Comparison of ENCODE assay signal across 9 mouse cellular contexts in genomic region chr17:47409897-47410861, GRCm38 (mm10). TPM values are rescaled to one million over a fixed set of nuclear protein-coding genes. Genes with fewer than 3 reads are reported as not detected.
A peak's percentile ranks its signal among the peaks of the same experiment; 100 is the strongest.
DNase-seq lines count a peak whose midpoint lies in the region; ATAC-seq and TF ChIP-seq lines count a peak whose summit lies in the region.
"Not testable (repeated sequence)": the region's sequence is repeated elsewhere in the genome, so short reads cannot be mapped to it uniquely, and the experiment has no call there.
"Had no signal": no experiment of that assay in that cellular context is flagged by ENCODE, and none has a peak within 500 bp of the region (broad histone marks: within the 10 kb centered on the region; RNA-seq: fewer than 3 reads in every experiment).

No protein-coding gene starts in this region.

- peak overlapping the region; percentile 51 for H3K9ac ChIP-seq in embryonic facial prominence, embryonic 11.5 days (replicated peaks; ENCODE audit: low read length)
- H3K9ac ChIP-seq in hindbrain, embryonic 14.5 days = peak overlapping the region; percentile 39
- not testable (repeated sequence) for H3K9ac ChIP-seq in lung, embryonic 15.5 days
- H3K9ac ChIP-seq in neural tube, embryonic 13.5 days = peak overlapping the region; percentile 43

- peak overlapping the region; percentile 33 for H3K4me3 ChIP-seq in bone marrow macrophage, adult 2 months (ENCODE audit: insufficient read depth, low read length)
- H3K4me3 ChIP-seq in embryonic facial prominence, embryonic 11.5 days (ENCODE audit: low read depth, low read length) = peak overlapping the region; percentile 27
- H3K4me3 ChIP-seq in hindbrain, embryonic 14.5 days (replicated peaks; ENCODE audit: low read length) = peak overlapping the region; percentile 32
- peak overlapping the region; percentile 35 for H3K4me3 ChIP-seq in lung, embryonic 15.5 days
- H3K4me3 ChIP-seq in neural tube, embryonic 13.5 days = peak overlapping the region; percentile 36

- not testable (repeated sequence) for H3K36me3 ChIP-seq in embryonic facial prominence, embryonic 11.5 days (replicated peaks; ENCODE audit: control insufficient read depth, insufficient read depth, low read depth, low read length); hindbrain, embryonic 14.5 days (replicated peaks; ENCODE audit: control insufficient read depth, insufficient read depth); lung, embryonic 15.5 days; neural tube, embryonic 13.5 days

- peak; percentile 15 for DNase-seq in embryonic facial prominence, embryonic 11.5 days (ENCODE audit: low spot score)
- DNase-seq in hindbrain, embryonic 14.5 days (ENCODE audit: low spot score) = peak; percentile 41
- peak; percentile 36 to 39 for DNase-seq in layer of hippocampus, postnatal 10 days (ENCODE audit: low spot score in 2 of 2)
- DNase-seq in thymus, postnatal 25 days = peak; percentile 33

- ATAC-seq in embryonic facial prominence, embryonic 11.5 days (replicated peaks; ENCODE audit: insufficient number of reproducible peaks, low FRiP score, low TSS enrichment, low read depth) = peak; percentile 63; the same call in 1 of the 2 replicates
- ATAC-seq in granulocyte monocyte progenitor cell, adult 5-6 weeks (replicated peaks; ENCODE audit: poor library complexity, severe bottlenecking) = peak; percentile 39
- ATAC-seq in hindbrain, embryonic 14.5 days (ENCODE audit: low FRiP score) = peak; percentile 55; the same call in 1 of the 2 replicates
- not testable (repeated sequence) for ATAC-seq in lung, embryonic 15.5 days (ENCODE audit: borderline replicate concordance, extremely low read depth, low FRiP score, low TSS enrichment)
- ATAC-seq in neural tube, embryonic 13.5 days (ENCODE audit: low read depth) = peak; percentile 47

- not testable (repeated sequence) for H3K27me3 ChIP-seq in embryonic facial prominence, embryonic 11.5 days (ENCODE audit: control insufficient read depth, insufficient read depth, low read length)
- peaks cover 36% of the 10 kb centered on the region for H3K27me3 ChIP-seq in hindbrain, embryonic 14.5 days (ENCODE audit: control insufficient read depth, insufficient read depth, low read length)
- H3K27me3 ChIP-seq in lung, embryonic 15.5 days = peaks cover 31% of the 10 kb centered on the region
- peaks cover 59% of the 10 kb centered on the region for H3K27me3 ChIP-seq in neural tube, embryonic 13.5 days

- not testable (repeated sequence) for H3K9me3 ChIP-seq in embryonic facial prominence, embryonic 11.5 days (replicated peaks; ENCODE audit: control insufficient read depth, low read length); hindbrain, embryonic 14.5 days (ENCODE audit: control insufficient read depth, low read length); lung, embryonic 15.5 days; neural tube, embryonic 13.5 days

- WGBS in embryonic facial prominence, embryonic 11.5 days = 3% methylated on average over 71 of the region's 74 CpGs
- WGBS in hindbrain, embryonic 14.5 days = 4% methylated on average over 74 of the region's 74 CpGs
- 3% methylated on average over 74 of the region's 74 CpGs for WGBS in lung, embryonic 15.5 days
- 4% methylated on average over 74 of the region's 74 CpGs for WGBS in neural tube, embryonic 13.5 days

- not testable (repeated sequence) for TF ChIP-seq POLR2A in bone marrow macrophage, adult 2 months (IDR thresholded peaks at IDR 0.05; ENCODE audit: borderline replicate concordance, low read depth, low read length)

- not testable (repeated sequence) for TF ChIP-seq CTCF in bone marrow macrophage, adult 2 months (IDR thresholded peaks at IDR 0.05; ENCODE audit: low read depth, low read length)

- not testable (repeated sequence) for H3K27ac ChIP-seq in bone marrow macrophage, adult 2 months (ENCODE audit: insufficient read depth, low read depth, low read length); embryonic facial prominence, embryonic 11.5 days (replicated peaks; ENCODE audit: low read depth, low read length); hindbrain, embryonic 14.5 days; lung, embryonic 15.5 days; neural tube, embryonic 13.5 days (replicated peaks)

- peak overlapping the region; percentile 67 for H3K4me2 ChIP-seq in embryonic facial prominence, embryonic 11.5 days (ENCODE audit: low read depth, low read length)
- H3K4me2 ChIP-seq in hindbrain, embryonic 14.5 days (replicated peaks) = peak overlapping the region; percentile 62
- peak overlapping the region; percentile 68 for H3K4me2 ChIP-seq in lung, embryonic 15.5 days
- peak overlapping the region; percentile 58 for H3K4me2 ChIP-seq in neural tube, embryonic 13.5 days

- H3K4me1 ChIP-seq in bone marrow macrophage, adult 2 months (ENCODE audit: control insufficient read depth, insufficient read depth, low read length); embryonic facial prominence, embryonic 11.5 days (ENCODE audit: control insufficient read depth, insufficient read depth, low read length); hindbrain, embryonic 14.5 days (replicated peaks; ENCODE audit: control insufficient read depth, insufficient read depth, low read length); lung, embryonic 15.5 days; neural tube, embryonic 13.5 days (replicated peaks): not testable (repeated sequence)

RNA-seq across cellular contexts. Expression of gene Guca1a, which starts 9.8 kb away (rescaled TPM):
- polyA plus RNA-seq in bone marrow macrophage, adult 2 months (2012; ENCODE audit: insufficient read depth, insufficient read length, missing spikeins) = 20.0 and 22.0 TPM in 2 replicates
- 0.83 and 0.84 TPM in 2 replicates for polyA plus RNA-seq in embryonic facial prominence, embryonic 11.5 days (2014; fragmentation: Nextera tagmentation; extraction: Ambion mirVana)
- total RNA-seq in granulocyte monocyte progenitor cell, adult 5-6 weeks (2014; fragmentation: Nextera tagmentation) = 5.3 and 6.4 TPM in 2 replicates
- 6.3 and 6.7 TPM in 2 replicates for total RNA-seq in granulocyte monocyte progenitor cell, adult 5-6 weeks (2017)
- 0.31 and 0.40 TPM in 2 replicates for polyA plus RNA-seq in hindbrain, embryonic 14.5 days (2014; fragmentation: Nextera tagmentation; extraction: Ambion mirVana)
- total RNA-seq in layer of hippocampus, postnatal 10 days (2021) = 1 to 10 TPM in 1 of 2 experiments, not detected in 1; 1.2 TPM
- 1.7 and 2.0 TPM in 2 replicates for polyA plus RNA-seq in lung, embryonic 15.5 days (2015; fragmentation: Nextera tagmentation; extraction: Ambion mirVana)
- polyA plus RNA-seq in neural tube, embryonic 13.5 days (2015; fragmentation: Nextera tagmentation; extraction: Ambion mirVana) = 0.46 and 1.1 TPM in 2 replicates

RNA-seq across cellular contexts. Expression of gene Guca1b, which starts 25.0 kb away (rescaled TPM):
- 0.99 TPM in 2 replicates for polyA plus RNA-seq in bone marrow macrophage, adult 2 months (2012; ENCODE audit: insufficient read depth, insufficient read length, missing spikeins)
- 0.41 and 1.6 TPM in 2 replicates for polyA plus RNA-seq in embryonic facial prominence, embryonic 11.5 days (2014; fragmentation: Nextera tagmentation; extraction: Ambion mirVana)
- 0.47 and 0.80 TPM in 2 replicates for total RNA-seq in granulocyte monocyte progenitor cell, adult 5-6 weeks (2014; fragmentation: Nextera tagmentation)
- 0.43 TPM in 1 of 2 replicates, not detected in the other for total RNA-seq in granulocyte monocyte progenitor cell, adult 5-6 weeks (2017)
- polyA plus RNA-seq in hindbrain, embryonic 14.5 days (2014; fragmentation: Nextera tagmentation; extraction: Ambion mirVana) = 0.25 and 0.46 TPM in 2 replicates
- total RNA-seq in layer of hippocampus, postnatal 10 days (2021) = under 1 TPM; 0.40 to 0.43 TPM
- 0.47 and 0.87 TPM in 2 replicates for polyA plus RNA-seq in lung, embryonic 15.5 days (2015; fragmentation: Nextera tagmentation; extraction: Ambion mirVana)
- 1.1 TPM in 2 replicates for polyA plus RNA-seq in neural tube, embryonic 13.5 days (2015; fragmentation: Nextera tagmentation; extraction: Ambion mirVana)

RNA-seq across cellular contexts. Expression of gene AI661453, which starts 26.2 kb away (rescaled TPM):
- polyA plus RNA-seq in bone marrow macrophage, adult 2 months (2012; ENCODE audit: insufficient read depth, insufficient read length, missing spikeins) = 2.8 and 3.0 TPM in 2 replicates
- polyA plus RNA-seq in embryonic facial prominence, embryonic 11.5 days (2014; fragmentation: Nextera tagmentation; extraction: Ambion mirVana) = 0.43 and 0.93 TPM in 2 replicates
- total RNA-seq in granulocyte monocyte progenitor cell, adult 5-6 weeks (2014; fragmentation: Nextera tagmentation) = 1.8 and 4.3 TPM in 2 replicates
- 0.34 and 0.62 TPM in 2 replicates for total RNA-seq in granulocyte monocyte progenitor cell, adult 5-6 weeks (2017)
- polyA plus RNA-seq in hindbrain, embryonic 14.5 days (2014; fragmentation: Nextera tagmentation; extraction: Ambion mirVana) = 0.23 and 0.31 TPM in 2 replicates
- total RNA-seq in layer of hippocampus, postnatal 10 days (2021) = under 1 TPM; 0.23 to 0.38 TPM
- polyA plus RNA-seq in lung, embryonic 15.5 days (2015; fragmentation: Nextera tagmentation; extraction: Ambion mirVana) = 2.0 and 2.4 TPM in 2 replicates
- polyA plus RNA-seq in neural tube, embryonic 13.5 days (2015; fragmentation: Nextera tagmentation; extraction: Ambion mirVana) = 0.20 and 0.39 TPM in 2 replicates

RNA-seq across cellular contexts. Expression of gene 1700001C19Rik, which starts 27.0 kb away (rescaled TPM):
- polyA plus RNA-seq in bone marrow macrophage, adult 2 months (2012; ENCODE audit: insufficient read depth, insufficient read length, missing spikeins) = 0.34 and 0.67 TPM in 2 replicates
- 0.25 and 0.66 TPM in 2 replicates for polyA plus RNA-seq in embryonic facial prominence, embryonic 11.5 days (2014; fragmentation: Nextera tagmentation; extraction: Ambion mirVana)
- total RNA-seq in granulocyte monocyte progenitor cell, adult 5-6 weeks (2014; fragmentation: Nextera tagmentation) = not detected in 2 replicates
- total RNA-seq in granulocyte monocyte progenitor cell, adult 5-6 weeks (2017) = 1.9 TPM in 1 of 2 replicates, not detected in the other
- polyA plus RNA-seq in hindbrain, embryonic 14.5 days (2014; fragmentation: Nextera tagmentation; extraction: Ambion mirVana) = 0.37 and 0.47 TPM in 2 replicates
- total RNA-seq in layer of hippocampus, postnatal 10 days (2021) = under 1 TPM in 1 of 2 experiments, not detected in 1; 0.94 TPM
- polyA plus RNA-seq in lung, embryonic 15.5 days (2015; fragmentation: Nextera tagmentation; extraction: Ambion mirVana) = 0.14 and 0.45 TPM in 2 replicates
- 0.66 TPM in 1 of 2 replicates, not detected in the other for polyA plus RNA-seq in neural tube, embryonic 13.5 days (2015; fragmentation: Nextera tagmentation; extraction: Ambion mirVana)
- total RNA-seq: gastrocnemius, postnatal 14 days had no signal

RNA-seq across cellular contexts. Expression of gene Mrps10, which starts 41.5 kb away (rescaled TPM):
- polyA plus RNA-seq in bone marrow macrophage, adult 2 months (2012; ENCODE audit: insufficient read depth, insufficient read length, missing spikeins) = 20.5 and 22.7 TPM in 2 replicates
- polyA plus RNA-seq in embryonic facial prominence, embryonic 11.5 days (2014; fragmentation: Nextera tagmentation; extraction: Ambion mirVana) = 74.1 and 75.2 TPM in 2 replicates
- total RNA-seq in granulocyte monocyte progenitor cell, adult 5-6 weeks (2014; fragmentation: Nextera tagmentation) = 65.1 and 68.0 TPM in 2 replicates
- total RNA-seq in granulocyte monocyte progenitor cell, adult 5-6 weeks (2017) = 65.8 and 70.8 TPM in 2 replicates
- polyA plus RNA-seq in hindbrain, embryonic 14.5 days (2014; fragmentation: Nextera tagmentation; extraction: Ambion mirVana) = 61.7 and 72.3 TPM in 2 replicates
- total RNA-seq in layer of hippocampus, postnatal 10 days (2021) = 10 to 100 TPM; 29.1 to 30.6 TPM
- polyA plus RNA-seq in lung, embryonic 15.5 days (2015; fragmentation: Nextera tagmentation; extraction: Ambion mirVana) = 78.2 and 79.2 TPM in 2 replicates
- 72.1 and 78.1 TPM in 2 replicates for polyA plus RNA-seq in neural tube, embryonic 13.5 days (2015; fragmentation: Nextera tagmentation; extraction: Ambion mirVana)
